Mouse (Mus musculus): ENCODE measurements around the gene Galntl6. TPM values are rescaled to one million over a fixed set of nuclear protein-coding genes. Genes with fewer than 3 reads are reported as not detected.

Gene Galntl6
- polyA plus RNA-seq (2012; rRNA removed): 0.34 and 0.53 TPM in 2 replicates

GRCm38 (mm10) chr8:58912196-58912839, at the start of gene Galntl6:
TSS of gene Galntl6 (minus strand) at chr8:58912640.

GRCm38 (mm10) chr8:58911677-58912076, 763 bp downstream of the Galntl6 start, which contains the start of gene BC030500:
TSS of gene BC030500 (plus strand) at chr8:58911755.

Other genes with a start within 250 kb of the Galntl6 start
- 0.24 TPM in 1 of 2 replicates, not detected in the other for gene BC030500, start 885 bp downstream of the Galntl6 start, polyA plus RNA-seq (2012; rRNA removed)

Measured in colon, adult 2 months (tissue).